Mouse (Mus musculus): ENCODE measurements at regions not wholly inside any gene's neighbourhood (a gene's known extent, or its start where the extent isn't known, plus 50 kb on each side); places are given as distances from the start of the nearest gene placed in this dataset.
"Not testable (repeated sequence)": the region's sequence is repeated elsewhere in the genome, so short reads cannot be mapped to it uniquely, and the experiment has no call there.

DNA sequence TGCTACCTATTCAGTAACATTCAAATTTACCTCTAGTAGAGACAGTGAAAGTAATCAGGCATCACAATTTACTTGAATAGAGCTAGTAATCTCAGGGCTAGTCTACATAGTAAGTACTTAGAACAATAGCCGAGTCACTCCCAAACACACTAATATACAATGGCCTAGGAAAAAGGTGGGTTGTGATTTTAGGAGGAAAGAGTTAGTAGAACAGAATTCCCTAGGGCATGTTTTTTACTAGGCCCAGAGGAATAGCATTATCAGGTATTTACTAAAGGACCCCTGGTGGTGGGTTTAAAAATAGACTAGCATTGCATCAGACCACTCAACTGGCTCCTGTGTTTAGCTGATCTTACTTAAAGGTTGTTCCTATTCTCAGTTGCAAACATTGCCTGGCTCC is 535.8 kb downstream of the Mat2b start:
- DNase-seq, result not testable (repeated sequence)

DNA sequence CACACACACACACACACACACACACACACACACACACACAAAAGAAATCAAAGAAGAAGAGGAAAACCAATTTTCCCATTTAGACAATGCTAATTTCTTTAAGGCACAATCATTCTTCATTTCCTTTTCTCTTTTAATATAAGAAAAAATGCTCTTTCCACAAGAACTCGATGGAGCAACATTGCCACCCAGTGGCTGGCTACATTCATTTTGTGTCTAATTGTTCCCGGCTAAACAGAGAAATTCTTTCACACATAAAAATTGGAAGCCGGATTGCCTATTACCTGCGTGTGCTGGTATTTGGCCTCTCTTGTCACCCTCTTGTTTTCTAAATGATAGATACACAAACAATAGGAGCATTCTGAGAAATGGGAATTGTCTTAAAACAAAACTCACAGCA is 545.7 kb downstream of the Mat2b start:
- DNase-seq, result peak; percentile 56 to 73

DNA sequence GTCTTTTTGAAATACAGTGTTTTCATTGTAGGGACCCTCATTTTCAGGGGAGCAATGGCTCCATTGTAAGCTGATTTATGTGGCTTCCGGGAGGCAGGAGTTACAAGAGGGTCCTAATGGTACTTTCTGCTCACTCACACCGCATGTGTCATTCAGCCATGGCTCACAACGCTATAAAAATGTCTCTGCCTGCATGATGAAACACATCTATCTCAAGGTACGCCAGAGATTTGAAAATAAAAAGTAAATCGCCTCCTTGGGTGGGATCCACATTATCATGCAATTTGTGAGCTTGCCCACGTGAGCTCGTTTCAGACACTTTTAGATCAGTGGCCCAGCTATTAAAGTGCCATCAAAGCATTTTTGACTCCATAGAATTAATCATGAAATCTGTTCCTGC is 557.2 kb downstream of the Mat2b start:
- no peak for DNase-seq

DNA sequence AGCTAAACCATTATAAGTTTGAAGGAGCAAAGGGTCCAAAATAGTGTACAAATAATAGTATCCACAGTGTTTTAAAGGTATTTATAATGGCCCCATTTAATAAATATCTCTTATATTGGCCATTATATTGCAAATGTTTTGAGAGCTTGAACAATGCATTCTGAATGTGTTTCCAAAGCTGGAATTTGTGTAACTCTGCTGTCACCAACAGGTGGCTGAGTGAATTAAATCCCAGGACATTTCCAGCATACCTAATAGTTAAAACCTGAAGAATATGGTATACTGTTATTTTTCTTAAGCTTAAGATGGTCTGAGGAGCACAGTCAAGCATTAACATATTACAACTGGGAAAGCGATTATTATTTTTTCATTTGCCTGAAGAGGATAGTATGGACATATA is 592.4 kb downstream of the Mat2b start:
- DNase-seq, result no peak

DNA sequence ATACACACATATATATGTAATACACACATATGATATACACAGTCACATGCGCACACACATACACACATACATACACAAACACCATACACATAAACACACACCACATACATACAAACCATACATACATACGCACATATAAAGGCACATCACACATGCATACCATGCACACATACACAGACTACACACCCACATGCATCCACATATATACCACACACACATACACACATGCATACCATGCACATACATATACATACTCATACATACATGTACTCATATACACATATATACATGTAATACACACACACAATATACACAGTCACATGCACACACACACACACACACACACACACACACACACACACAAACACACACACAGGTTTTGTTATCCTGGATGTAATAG is 620.7 kb downstream of the Mat2b start:
- DNase-seq, result no peak

DNA sequence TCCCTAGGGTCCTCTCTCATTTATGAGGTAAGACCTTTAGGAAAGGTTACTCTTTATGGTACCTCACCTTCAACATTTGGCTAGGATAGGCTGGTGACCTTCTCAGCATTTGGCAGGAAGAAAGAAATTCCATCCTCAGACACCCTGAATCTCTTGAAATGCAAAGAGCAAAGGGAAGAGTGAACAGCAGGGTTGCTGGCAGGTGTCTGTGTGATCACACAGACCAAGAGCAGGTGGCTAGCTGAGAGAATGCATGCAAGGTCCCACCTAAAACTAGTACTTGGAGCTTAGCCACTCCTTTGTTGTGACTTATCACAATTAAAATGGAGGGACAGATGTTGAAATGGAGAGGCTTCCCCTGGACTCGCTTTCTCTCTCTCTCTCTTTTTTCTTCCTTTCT is 644.5 kb downstream of the Mat2b start:
- peak; percentile 25 to 51 for DNase-seq

DNA sequence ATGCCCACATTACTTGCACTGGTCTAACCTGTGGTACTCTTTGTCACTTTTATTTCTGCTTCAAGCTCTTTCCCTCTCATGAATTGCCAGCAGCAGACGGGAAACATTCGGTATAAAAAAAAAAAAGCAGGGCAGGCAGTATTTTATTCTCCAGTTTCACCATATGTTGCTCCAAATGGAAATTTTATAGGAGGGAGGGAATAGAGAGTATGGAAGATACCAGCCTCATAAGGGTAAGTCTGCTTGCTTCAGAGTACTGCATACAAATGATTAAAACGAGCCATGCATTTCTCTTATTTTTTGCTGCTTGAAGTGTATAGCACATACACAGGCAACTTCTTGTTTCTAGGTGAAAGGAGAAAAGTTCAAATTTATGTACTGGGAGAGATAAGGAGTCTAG is 667.5 kb downstream of the Mat2b start:
- DNase-seq, result no peak

DNA sequence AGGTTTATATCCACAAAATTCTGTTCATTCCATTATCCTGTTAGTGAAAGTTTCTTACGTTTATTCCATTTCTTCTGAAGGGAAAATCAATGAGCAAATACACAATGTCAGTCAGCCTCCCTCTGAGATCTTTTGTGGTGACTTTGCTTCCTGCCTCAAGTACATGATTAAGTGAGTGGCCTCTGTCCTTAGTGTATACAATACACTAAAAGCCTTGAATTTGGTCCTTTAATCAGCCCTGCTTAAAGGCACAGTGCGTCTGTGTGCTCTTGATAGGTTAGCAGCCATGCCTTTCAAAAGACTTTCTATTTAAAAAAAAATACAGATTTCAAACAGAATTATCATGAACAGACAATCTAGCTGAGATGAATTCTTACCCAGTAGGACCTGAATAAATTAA is 695.5 kb downstream of the Mat2b start:
- no peak for DNase-seq

DNA sequence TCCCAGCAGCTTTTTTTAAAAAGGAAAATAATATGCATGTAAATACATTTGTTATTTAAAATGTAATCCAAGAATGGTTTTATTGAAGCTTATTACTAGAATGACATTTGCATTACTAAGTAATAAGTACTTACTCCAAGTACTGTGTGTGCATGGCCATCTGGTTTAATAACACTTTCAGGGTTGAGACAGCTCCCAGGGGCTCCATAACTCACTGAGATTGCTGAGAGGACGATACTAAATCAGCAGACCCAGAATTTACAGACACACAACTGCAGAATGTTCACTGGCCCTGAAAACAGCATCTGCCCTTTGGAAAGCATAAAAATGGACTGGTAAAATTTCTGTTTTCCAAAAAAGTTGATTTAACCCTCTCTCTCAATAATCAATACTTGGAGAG is 696.4 kb downstream of the Mat2b start:
- no peak for DNase-seq

DNA sequence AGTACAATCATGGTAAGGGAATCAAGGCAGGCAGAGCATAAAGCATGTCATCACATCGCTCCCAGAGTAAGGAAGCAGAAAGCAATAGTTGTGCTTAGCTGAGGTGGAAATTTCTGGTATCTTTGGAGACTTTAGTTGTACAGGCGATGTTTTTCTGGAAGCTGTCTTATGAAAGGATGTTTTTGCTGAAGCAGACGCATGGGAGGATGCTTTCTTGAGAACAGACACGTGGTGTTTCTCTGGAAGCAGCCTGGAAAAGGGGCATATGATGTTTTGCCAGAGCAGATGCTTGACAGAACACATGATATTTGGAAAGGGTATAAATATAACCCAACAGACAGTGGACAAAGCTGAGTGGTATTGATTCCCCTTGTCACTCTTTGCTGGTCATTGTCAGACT is 722.4 kb downstream of the Mat2b start:
- no peak for DNase-seq

DNA sequence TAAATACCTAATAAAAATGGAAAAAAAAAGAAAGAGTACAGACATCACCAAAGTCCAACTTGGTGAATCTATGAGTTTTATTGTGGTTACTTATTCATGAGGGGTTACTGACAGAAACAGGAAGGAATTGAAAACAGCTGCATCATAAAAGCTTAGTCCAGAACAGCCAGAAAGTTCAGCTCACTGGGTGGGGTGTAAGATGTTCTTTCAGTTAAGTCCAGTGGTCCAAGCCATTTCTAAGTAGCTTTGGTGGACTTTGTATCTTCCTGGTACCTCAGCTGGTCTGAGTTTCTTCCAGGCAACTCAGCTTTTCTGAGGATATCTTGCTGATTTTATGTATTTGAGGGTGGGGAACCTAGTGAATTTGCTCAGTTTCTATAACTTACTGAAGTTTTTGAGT is 731.3 kb downstream of the Mat2b start:
- DNase-seq, result no peak

DNA sequence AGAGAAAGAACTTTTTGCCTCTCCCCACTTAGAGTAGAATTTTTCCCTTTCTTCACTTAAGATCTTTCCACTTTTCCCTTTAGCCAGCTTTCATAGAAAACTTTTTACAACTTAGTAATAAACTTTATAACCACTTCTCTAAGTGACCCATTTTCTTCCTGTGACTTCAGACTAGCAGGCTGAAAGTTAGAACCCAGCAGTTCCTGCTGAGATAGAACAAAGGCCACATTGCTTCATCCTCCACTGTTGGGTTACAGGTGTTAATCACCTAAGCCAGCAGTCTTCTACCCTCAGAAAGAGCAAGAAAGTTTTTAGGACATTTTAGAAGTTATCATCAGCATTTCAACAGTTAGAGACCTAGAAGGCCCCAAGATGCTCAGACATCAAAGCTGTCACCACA is 740.6 kb downstream of the Mat2b start:
- DNase-seq, result no peak

DNA sequence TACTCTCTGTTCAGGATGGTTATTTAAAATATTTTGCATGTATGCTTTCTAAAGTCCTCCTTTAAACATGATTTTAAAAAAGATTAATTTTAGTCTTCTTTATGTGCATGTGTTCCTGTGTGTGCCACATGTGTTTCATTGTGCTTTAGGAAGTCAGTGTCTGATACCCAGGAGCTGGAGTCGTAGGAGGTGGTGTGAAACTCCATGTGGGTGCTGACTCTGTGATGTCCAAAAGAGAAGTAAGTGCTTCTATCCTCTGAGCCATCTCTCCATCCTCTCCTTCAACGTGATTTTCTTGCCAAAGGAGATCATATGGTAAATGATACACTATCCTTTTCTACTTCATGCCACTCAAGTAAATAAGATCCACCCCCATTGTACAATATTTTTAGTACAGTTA is 750.8 kb downstream of the Mat2b start:
- DNase-seq, result no peak

DNA sequence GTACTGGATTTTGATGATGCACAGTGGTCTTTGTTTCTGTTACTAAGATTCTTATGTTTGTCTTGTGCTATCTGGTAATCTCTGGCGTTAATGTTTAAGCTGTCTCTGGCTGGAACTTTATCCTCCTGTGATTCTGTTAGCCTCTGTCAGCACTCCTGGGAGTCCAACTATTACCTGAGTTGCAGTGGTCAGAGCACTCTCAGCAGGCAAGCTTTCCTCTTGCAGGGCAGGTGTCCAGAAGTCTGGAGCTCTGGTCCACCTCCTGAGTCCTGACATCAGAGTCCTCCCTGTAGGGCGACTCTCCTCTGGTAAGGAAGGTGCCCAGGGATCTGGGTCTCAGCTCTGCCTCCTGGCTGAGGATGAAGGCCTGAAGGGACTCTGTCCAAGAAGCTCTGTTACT is 760.8 kb downstream of the Mat2b start:
- DNase-seq, result no peak

DNA sequence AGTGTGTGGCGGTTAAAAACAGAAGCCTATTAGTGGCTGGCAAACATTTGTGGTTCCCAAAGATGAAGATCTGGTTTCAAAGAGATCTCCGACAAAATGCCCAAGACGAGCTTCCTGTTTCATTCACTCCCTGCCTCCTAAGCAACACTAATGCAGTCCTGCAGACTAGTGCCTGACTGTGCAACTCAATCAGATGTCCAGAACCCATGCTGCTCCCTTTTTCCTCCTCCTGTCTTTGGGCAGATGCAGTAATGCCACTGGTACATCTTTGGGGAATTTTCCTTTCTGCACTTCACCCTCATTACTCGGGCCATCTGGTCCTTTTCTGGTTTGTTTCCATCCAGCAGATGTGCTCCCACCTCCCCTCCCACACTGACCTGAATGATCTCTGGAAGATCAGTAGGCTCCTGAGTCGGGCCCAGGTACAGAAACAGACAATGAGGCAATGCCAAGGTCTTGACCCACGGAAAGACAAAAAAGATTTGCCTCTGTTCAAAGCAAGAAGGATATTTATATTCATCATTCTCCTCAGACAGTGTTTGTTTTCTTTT is 771.0 kb downstream of the Mat2b start:
- no peak for DNase-seq

DNA sequence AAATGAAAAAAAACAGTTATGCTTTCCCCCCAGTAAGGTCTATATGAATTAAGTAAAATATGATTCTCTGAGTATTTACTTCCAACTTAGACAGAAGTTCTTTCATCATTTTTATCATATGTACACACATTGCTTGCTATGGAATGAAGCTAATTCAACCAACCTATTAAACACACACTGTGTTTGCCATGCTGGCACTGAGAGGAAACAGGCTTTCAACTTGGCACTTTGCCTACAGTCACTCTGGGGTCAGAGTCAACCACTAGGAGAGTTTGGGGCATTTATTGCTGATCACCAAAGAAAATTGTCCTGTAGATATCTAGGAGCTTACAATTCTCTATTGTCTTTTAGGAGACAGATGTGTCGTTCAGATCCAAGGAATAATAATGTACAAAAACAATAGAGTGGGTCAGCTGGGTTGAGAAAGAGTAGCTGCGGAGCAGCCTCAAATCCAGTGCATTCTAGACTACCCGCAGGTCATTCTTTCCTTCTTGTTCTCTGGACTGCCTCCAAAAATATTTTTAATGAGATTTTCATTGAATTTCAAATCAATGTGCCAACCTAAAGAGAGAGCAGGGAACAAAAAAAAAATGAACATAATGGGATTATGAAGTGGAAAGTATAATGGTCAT is 777.2 kb downstream of the Mat2b start:
- DNase-seq, result peak in 1 of 2 experiments; percentile 12

DNA sequence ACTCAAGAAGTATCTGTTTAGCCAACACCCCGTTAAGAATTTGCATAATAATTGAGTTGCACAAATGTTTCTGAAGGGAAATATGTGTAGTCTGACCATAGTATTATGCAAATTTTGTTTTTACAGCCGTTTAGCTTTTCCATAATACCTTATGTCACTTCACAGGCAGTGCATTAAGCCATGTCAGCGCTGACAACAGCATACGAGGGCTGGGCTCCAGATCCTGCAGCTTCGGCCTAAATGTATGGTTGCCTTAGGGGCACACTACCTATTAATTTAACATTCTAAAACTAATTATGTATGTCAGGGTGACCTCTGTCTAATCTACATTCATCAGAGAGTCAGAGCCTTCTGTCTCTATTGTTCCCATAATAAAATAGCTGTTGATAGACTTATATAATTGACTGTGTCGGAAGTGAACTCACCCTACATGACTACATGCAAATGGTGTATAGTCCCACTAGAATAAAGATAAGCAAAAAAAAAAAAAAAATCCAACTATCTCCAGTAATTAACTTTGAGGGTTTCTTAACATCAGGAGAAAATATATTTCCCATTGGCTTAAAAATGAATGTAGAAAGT is 795.3 kb downstream of the Mat2b start:
- DNase-seq, result no peak

DNA sequence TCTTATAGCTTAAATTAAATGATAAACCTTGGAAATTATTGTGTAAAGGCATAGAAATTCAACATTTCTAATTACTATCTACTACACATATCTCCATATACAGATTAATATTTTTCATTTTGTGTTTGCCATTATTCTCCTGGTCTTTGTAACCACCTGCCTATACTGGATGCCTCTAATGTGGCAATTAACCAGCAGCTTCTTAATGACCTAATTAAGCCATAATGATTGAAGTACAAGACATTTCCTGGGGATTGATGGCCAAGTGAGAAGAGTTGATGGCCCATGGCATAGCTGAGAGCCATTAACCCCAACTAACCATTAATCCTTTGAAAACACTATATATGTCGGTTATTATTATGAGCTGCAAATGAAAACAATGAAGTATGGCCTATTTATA is 811.7 kb downstream of the Mat2b start:
- DNase-seq, result no peak

DNA sequence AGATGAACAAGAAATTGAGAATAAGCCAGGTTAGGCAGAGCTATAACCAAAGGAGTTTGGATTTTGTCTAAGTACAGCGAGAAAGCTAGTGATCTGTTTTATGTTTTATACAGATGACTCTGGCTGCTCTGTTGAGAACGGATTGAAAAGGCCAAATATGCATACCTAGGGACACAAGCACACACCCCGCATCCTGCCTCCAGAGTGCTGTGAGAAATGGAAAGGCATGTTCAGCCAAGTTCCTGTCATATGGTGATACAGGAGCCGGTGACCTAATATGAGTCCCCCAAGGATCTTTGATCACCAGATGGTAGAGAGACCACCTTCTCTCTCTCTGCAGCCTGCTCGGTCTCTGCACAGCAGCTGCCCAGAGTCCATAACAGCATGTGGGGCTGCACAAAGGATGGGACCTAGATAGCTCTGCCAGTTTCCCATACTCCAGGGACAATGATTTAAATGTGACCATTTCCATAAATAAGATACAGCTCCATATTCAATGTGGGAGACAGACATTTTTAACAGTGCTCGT is 826.5 kb downstream of the Mat2b start:
- DNase-seq, result no peak

All from cerebellum, postnatal 25 days (tissue).